ENCODE assay signal across 10 mouse cellular contexts in the genomic region with DNA sequence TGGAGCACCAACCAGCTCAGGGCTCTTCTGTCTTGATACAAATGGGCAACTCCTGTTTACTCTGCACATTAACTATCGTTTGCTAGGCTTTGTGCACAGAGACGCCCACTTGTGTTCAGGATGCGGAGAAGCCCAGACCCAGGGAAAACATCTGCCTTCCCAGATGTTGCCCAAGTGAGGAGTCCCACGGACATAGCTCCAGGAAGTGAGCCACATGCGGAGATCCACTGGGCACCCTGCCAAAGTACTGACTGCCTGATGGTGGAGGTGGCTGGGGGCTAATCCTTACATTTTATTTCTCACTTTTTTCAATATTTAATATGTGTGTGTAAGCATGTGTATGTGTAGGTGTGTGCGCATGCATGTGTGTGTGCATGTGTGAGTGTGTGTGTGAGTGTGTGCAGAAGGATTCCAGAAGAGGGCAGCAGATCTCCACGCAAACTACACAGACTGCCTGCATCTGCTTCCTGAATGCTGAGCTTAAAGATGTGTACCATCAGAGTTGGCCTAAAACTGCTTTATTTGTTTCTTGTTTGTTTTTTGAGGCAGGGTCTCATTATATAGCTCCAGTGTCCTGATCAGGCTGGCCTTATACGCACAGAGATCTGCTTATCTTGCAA. TPM values are rescaled to one million over a fixed set of nuclear protein-coding genes. Genes with fewer than 3 reads are reported as not detected.
DNase-seq lines count a peak whose midpoint lies in the region; ATAC-seq and TF ChIP-seq lines count a peak whose summit lies in the region.
"Had no signal": no experiment of that assay in that cellular context is flagged by ENCODE, and none has a peak within 500 bp of the region (broad histone marks: within the 10 kb centered on the region; RNA-seq: fewer than 3 reads in every experiment).

No protein-coding gene starts in this region.

- H3K4me1 ChIP-seq in liver, adult 2 months (ENCODE audit: control insufficient read depth, insufficient read depth, low read length), result no peaks in the 10 kb centered on the region
- no peaks in the 10 kb centered on the region for H3K4me1 ChIP-seq in liver, embryonic 11.5 days (replicated peaks; ENCODE audit: control insufficient read depth, insufficient read depth, low read length)
- peaks cover 54% of the 10 kb centered on the region for H3K4me1 ChIP-seq in E14TG2a.4 (replicated peaks; ENCODE audit: low read depth, low read length)

- H3K36me3 ChIP-seq in liver, adult 2 months (ENCODE audit: control insufficient read depth, insufficient read depth, low read length), result no peaks in the 10 kb centered on the region
- no peaks in the 10 kb centered on the region for H3K36me3 ChIP-seq in liver, embryonic 11.5 days (ENCODE audit: control insufficient read depth, insufficient read depth, low read length)
- H3K36me3 ChIP-seq in E14TG2a.4 (ENCODE audit: insufficient read depth, low read length), result no peaks in the 10 kb centered on the region
- H3K36me3 ChIP-seq: heart, embryonic 12.5 days had no signal

- no peak overlapping the region for H3K4me2 ChIP-seq in liver, embryonic 11.5 days
- H3K4me2 ChIP-seq: heart, embryonic 12.5 days had no signal

- no peaks in the 10 kb centered on the region for H3K79me2 ChIP-seq in liver, adult 2 months (ENCODE audit: control insufficient read depth, insufficient read depth, low read length)

- H3K9me3 ChIP-seq in liver, embryonic 11.5 days (ENCODE audit: control insufficient read depth, low read length), result peaks cover 2% of the 10 kb centered on the region; the same call in 1 of the 2 replicates
- peaks cover 19% of the 10 kb centered on the region for H3K9me3 ChIP-seq in E14TG2a.4 (ENCODE audit: low read length)

- no peak overlapping the region for H3K27ac ChIP-seq in liver, adult 2 months (replicated peaks; ENCODE audit: insufficient read depth, low read depth, low read length)
- H3K27ac ChIP-seq in liver, embryonic 11.5 days (ENCODE audit: low read depth, low read length), result no peak overlapping the region

- WGBS in liver, adult 2 months, result 78% methylated on average over 8 of the region's 8 CpGs
- 83% methylated on average over 8 of the region's 8 CpGs for WGBS in liver, embryonic 11.5 days

- DNase-seq in embryo, embryonic 10.5 days (ENCODE audit: low spot score), result peak; percentile 17
- no peak for DNase-seq in embryo, embryonic 10 days (ENCODE audit: low spot score)
- DNase-seq in liver, adult 2 months (ENCODE audit: extremely low read depth, low read depth, low spot score), result peak; percentile 39
- no peak for DNase-seq in liver, embryonic 11.5 days (ENCODE audit: low spot score)
- DNase-seq in induced T-regulatory cell, adult 2 months (ENCODE audit: low read depth), result peak; percentile 79
- DNase-seq in spleen, postnatal 10 days (ENCODE audit: low spot score in 2 of 2), result no peak

- TF ChIP-seq POLR2A in liver, adult 2 months (IDR thresholded peaks at IDR 0.05; ENCODE audit: extremely low read depth, insufficient read depth, low read length), result no peak

- H3K4me3 ChIP-seq in liver, adult 2 months (ENCODE audit: insufficient read depth, low read depth, low read length), result no peak overlapping the region
- no peak overlapping the region for H3K4me3 ChIP-seq in liver, embryonic 11.5 days (ENCODE audit: low read depth, low read length)
- H3K4me3 ChIP-seq in E14TG2a.4 (replicated peaks; ENCODE audit: low read length), result no peak overlapping the region
- H3K4me3 ChIP-seq: heart, embryonic 12.5 days; megakaryocyte, embryonic 14.5 days had no signal

- peak; percentile 72 for TF ChIP-seq CTCF in liver, adult 2 months (IDR thresholded peaks at IDR 0.05; ENCODE audit: low read depth, low read length)
- peak; percentile 32 for TF ChIP-seq CTCF in E14TG2a.4 (conservative IDR thresholded peaks at IDR 0.05; ENCODE audit: low read length)

- no peak overlapping the region for H3K9ac ChIP-seq in liver, adult 2 months (ENCODE audit: low read depth, low read length)
- no peak overlapping the region for H3K9ac ChIP-seq in liver, embryonic 11.5 days (ENCODE audit: low read depth, low read length)
- H3K9ac ChIP-seq: heart, embryonic 12.5 days had no signal

- H3K27me3 ChIP-seq in liver, adult 2 months (ENCODE audit: control insufficient read depth, insufficient read depth, low read length), result no peaks in the 10 kb centered on the region
- H3K27me3 ChIP-seq in liver, embryonic 11.5 days (replicated peaks; ENCODE audit: control insufficient read depth, insufficient read depth, low read length), result no peaks in the 10 kb centered on the region
- no peaks in the 10 kb centered on the region for H3K27me3 ChIP-seq in E14TG2a.4 (ENCODE audit: insufficient read depth, low read length)
- H3K27me3 ChIP-seq: heart, embryonic 12.5 days; megakaryocyte, embryonic 14.5 days had no signal

- no peak for ATAC-seq in liver, embryonic 11.5 days (replicated peaks; ENCODE audit: low FRiP score)
- ATAC-seq in megakaryocyte, adult 5-6 weeks (ENCODE audit: poor library complexity, severe bottlenecking), result no peak

RNA-seq across cellular contexts. Expression of a gene that starts 20.8 kb away (rescaled TPM):
- total RNA-seq in liver, adult 2 months (2014; rRNA removed), result not detected in 2 replicates
- polyA plus RNA-seq in liver, adult 2 months (2012; rRNA removed), result not detected in 2 replicates
- 0.11 TPM in 1 of 2 replicates, not detected in the other for polyA plus RNA-seq in liver, embryonic 11.5 days (2014; fragmentation: Nextera tagmentation; extraction: Ambion mirVana)
- not detected in 2 replicates for total RNA-seq in megakaryocyte, adult 5-6 weeks (2015)
- total RNA-seq in megakaryocyte, adult 5-6 weeks (2017), result not detected in 2 replicates
- polyA plus RNA-seq: heart, embryonic 12.5 days had no signal

RNA-seq across cellular contexts. Expression of a gene that starts 20.9 kb away (rescaled TPM):
- 1.2 and 1.3 TPM in 2 replicates for total RNA-seq in liver, adult 2 months (2014; rRNA removed)
- 4.0 and 4.1 TPM in 2 replicates for polyA plus RNA-seq in liver, adult 2 months (2012; rRNA removed)
- 11.5 and 11.8 TPM in 2 replicates for polyA plus RNA-seq in liver, embryonic 11.5 days (2014; fragmentation: Nextera tagmentation; extraction: Ambion mirVana)
- total RNA-seq in megakaryocyte, adult 5-6 weeks (2015), result 11.3 and 11.5 TPM in 2 replicates
- 4.9 and 6.8 TPM in 2 replicates for total RNA-seq in megakaryocyte, adult 5-6 weeks (2017)

RNA-seq across cellular contexts. Expression of a gene that starts 23.5 kb away (rescaled TPM):
- not detected in 2 replicates for total RNA-seq in liver, adult 2 months (2014; rRNA removed)
- not detected in 2 replicates for polyA plus RNA-seq in liver, adult 2 months (2012; rRNA removed)
- polyA plus RNA-seq in liver, embryonic 11.5 days (2014; fragmentation: Nextera tagmentation; extraction: Ambion mirVana), result 0.42 and 0.52 TPM in 2 replicates
- not detected in 2 replicates for total RNA-seq in megakaryocyte, adult 5-6 weeks (2015)
- 0.18 and 0.65 TPM in 2 replicates for total RNA-seq in megakaryocyte, adult 5-6 weeks (2017)

RNA-seq across cellular contexts. Expression of a gene that starts 38.1 kb away (rescaled TPM):
- total RNA-seq in liver, adult 2 months (2014; rRNA removed), result 8.9 and 9.5 TPM in 2 replicates
- polyA plus RNA-seq in liver, adult 2 months (2012; rRNA removed), result 16.0 and 16.4 TPM in 2 replicates
- 41.6 and 47.0 TPM in 2 replicates for polyA plus RNA-seq in liver, embryonic 11.5 days (2014; fragmentation: Nextera tagmentation; extraction: Ambion mirVana)
- total RNA-seq in megakaryocyte, adult 5-6 weeks (2015), result 65.2 and 66.9 TPM in 2 replicates
- 155 and 168 TPM in 2 replicates for total RNA-seq in megakaryocyte, adult 5-6 weeks (2017)

Comparison
In these comparisons a context has a peak if more than half of its experiments do, and no peak if none do; other contexts are left out.
1. DNase-seq: peak in embryo, embryonic 10.5 days (single experiment), liver, adult 2 months (single experiment) and induced T-regulatory cell, adult 2 months (single experiment); none in embryo, embryonic 10 days (single experiment), liver, embryonic 11.5 days (single experiment) and spleen, postnatal 10 days (0 of 2).